Comparison of ENCODE assay signal across 18 mouse cellular contexts in genomic region chr19:15421311-15421710, GRCm38 (mm10).
DNase-seq lines count a peak whose midpoint lies in the region; ATAC-seq lines count a peak whose summit lies in the region.
"Had no signal": no experiment of that assay in that cellular context is flagged by ENCODE, and none has a peak within 500 bp of the region (broad histone marks: within the 10 kb centered on the region; RNA-seq: fewer than 3 reads in every experiment).

No protein-coding gene starts in this region.

- peak; percentile 79 for ATAC-seq in frontal cortex, adult (ENCODE audit: low TSS enrichment)
- no peak for ATAC-seq in hindbrain, embryonic 11.5 days (ENCODE audit: low FRiP score)
- ATAC-seq: forebrain, embryonic 13.5 days; forebrain, embryonic 16.5 days had no signal

- DNase-seq in frontal cortex, postnatal 14 days (ENCODE audit: low spot score in 2 of 2) = no peak
- peak; percentile 4 for DNase-seq in right cerebral cortex, adult 18-20 months
- DNase-seq in right cerebral cortex, postnatal 4 days = no peak
- DNase-seq in telencephalon, adult 2 months (ENCODE audit: low read depth, low spot score) = peak; percentile 15
- DNase-seq in hindbrain, embryonic 11.5 days (ENCODE audit: low spot score) = no peak
- DNase-seq: adrenal gland, adult 2 months; adrenal gland, postnatal 10 days; adrenal gland, postnatal 25 days; cerebellum, adult 11-12 months; cerebellum, adult 2 months; cerebellum, adult 9-10 months; cerebellum, postnatal 10 days; cerebellum, postnatal 25 days had no signal

- H3K27ac ChIP-seq in hindbrain, embryonic 11.5 days (ENCODE audit: low read depth, low read length) = no peak overlapping the region
- H3K27ac ChIP-seq: embryonic facial prominence, embryonic 10.5 days; embryonic facial prominence, embryonic 12.5 days; forebrain, embryonic 13.5 days had no signal

- H3K4me2 ChIP-seq in hindbrain, embryonic 11.5 days (replicated peaks; ENCODE audit: low read depth, low read length) = no peak overlapping the region
- H3K4me2 ChIP-seq: embryonic facial prominence, embryonic 12.5 days; forebrain, embryonic 13.5 days had no signal

- no peak overlapping the region for H3K4me3 ChIP-seq in hindbrain, embryonic 11.5 days (ENCODE audit: low read depth, low read length)
- H3K4me3 ChIP-seq: embryonic facial prominence, embryonic 10.5 days; embryonic facial prominence, embryonic 12.5 days; forebrain, embryonic 13.5 days had no signal

- WGBS in hindbrain, embryonic 11.5 days = 66% methylated on average over 3 of the region's 3 CpGs

- H3K9me3 ChIP-seq in hindbrain, embryonic 11.5 days (ENCODE audit: control insufficient read depth, low read length) = no peaks in the 10 kb centered on the region
- H3K9me3 ChIP-seq: embryonic facial prominence, embryonic 10.5 days; embryonic facial prominence, embryonic 12.5 days; forebrain, embryonic 13.5 days had no signal

- H3K4me1 ChIP-seq in hindbrain, embryonic 11.5 days (replicated peaks; ENCODE audit: control insufficient read depth, insufficient read depth, low read length) = no peaks in the 10 kb centered on the region
- H3K4me1 ChIP-seq: embryonic facial prominence, embryonic 10.5 days; embryonic facial prominence, embryonic 12.5 days; forebrain, embryonic 13.5 days had no signal

- H3K27me3 ChIP-seq in hindbrain, embryonic 11.5 days (ENCODE audit: control insufficient read depth, insufficient read depth, low read length) = no peaks in the 10 kb centered on the region
- H3K27me3 ChIP-seq: embryonic facial prominence, embryonic 12.5 days; forebrain, embryonic 13.5 days had no signal

- no peak overlapping the region for H3K9ac ChIP-seq in hindbrain, embryonic 11.5 days (ENCODE audit: low read depth, low read length)
- H3K9ac ChIP-seq: embryonic facial prominence, embryonic 12.5 days; forebrain, embryonic 13.5 days had no signal

- H3K36me3 ChIP-seq in hindbrain, embryonic 11.5 days (ENCODE audit: control insufficient read depth, insufficient read depth, low read length) = no peaks in the 10 kb centered on the region
- H3K36me3 ChIP-seq: embryonic facial prominence, embryonic 10.5 days; embryonic facial prominence, embryonic 12.5 days had no signal

Comparison
In these comparisons a context has a peak if more than half of its experiments do, and no peak if none do; other contexts are left out.
1. DNase-seq: peak in right cerebral cortex, adult 18-20 months (single experiment) and telencephalon, adult 2 months (single experiment); none in frontal cortex, postnatal 14 days (0 of 2), right cerebral cortex, postnatal 4 days (single experiment) and hindbrain, embryonic 11.5 days (single experiment).